ENCODE assay signal across 7 mouse cellular contexts in genomic region chr9:31386368-31387180, GRCm38 (mm10). TPM values are rescaled to one million over a fixed set of nuclear protein-coding genes. Genes with fewer than 3 reads are reported as not detected.
DNase-seq lines count a peak whose midpoint lies in the region; ATAC-seq and TF ChIP-seq lines count a peak whose summit lies in the region.

No protein-coding gene starts in this region.

- peak overlapping the region; percentile 99 for H3K4me3 ChIP-seq in liver, adult 2 months (ENCODE audit: insufficient read depth, low read depth, low read length)
- H3K4me3 ChIP-seq in forebrain, embryonic 12.5 days (replicated peaks), result peak overlapping the region; percentile 90
- peak overlapping the region; percentile 85 for H3K4me3 ChIP-seq in limb, embryonic 14.5 days (replicated peaks; ENCODE audit: low read length)
- H3K4me3 ChIP-seq in neural tube, embryonic 12.5 days, result peak overlapping the region; percentile 94

- WGBS in liver, adult 2 months, result 4% methylated on average over 41 of the region's 44 CpGs
- 11% methylated on average over 42 of the region's 44 CpGs for WGBS in forebrain, embryonic 12.5 days
- WGBS in limb, embryonic 14.5 days, result 14% methylated on average over 32 of the region's 44 CpGs
- 10% methylated on average over 44 of the region's 44 CpGs for WGBS in neural tube, embryonic 12.5 days

- peak overlapping the region; percentile 54 for H3K27ac ChIP-seq in liver, adult 2 months (replicated peaks; ENCODE audit: insufficient read depth, low read depth, low read length)
- peak overlapping the region; percentile 62 for H3K27ac ChIP-seq in forebrain, embryonic 12.5 days
- 0 out of 2 replicates have a peak overlapping the region, but pooled peaks have one; percentile 26 for H3K27ac ChIP-seq in limb, embryonic 14.5 days (replicated peaks; ENCODE audit: low read depth, low read length)
- peak overlapping the region; percentile 37; the same call in 1 of the 2 replicates for H3K27ac ChIP-seq in neural tube, embryonic 12.5 days

- H3K9ac ChIP-seq in liver, adult 2 months (ENCODE audit: low read depth, low read length), result peak overlapping the region; percentile 98
- peak overlapping the region; percentile 92 for H3K9ac ChIP-seq in forebrain, embryonic 12.5 days
- peak overlapping the region; percentile 89 for H3K9ac ChIP-seq in limb, embryonic 14.5 days (ENCODE audit: low read depth, low read length, severe bottlenecking)
- H3K9ac ChIP-seq in neural tube, embryonic 12.5 days, result peak overlapping the region; percentile 88

- peaks cover 11% of the 10 kb centered on the region for H3K36me3 ChIP-seq in liver, adult 2 months (ENCODE audit: control insufficient read depth, insufficient read depth, low read length)
- peaks cover 21% of the 10 kb centered on the region for H3K36me3 ChIP-seq in forebrain, embryonic 12.5 days (replicated peaks)
- H3K36me3 ChIP-seq in limb, embryonic 14.5 days (ENCODE audit: control insufficient read depth, insufficient read depth, low read length), result peaks cover 21% of the 10 kb centered on the region
- H3K36me3 ChIP-seq in neural tube, embryonic 12.5 days, result peaks cover 26% of the 10 kb centered on the region

- peak; percentile 82 for ATAC-seq in forebrain, embryonic 12.5 days (ENCODE audit: low FRiP score)
- ATAC-seq in limb, embryonic 14.5 days (ENCODE audit: low FRiP score, low read depth), result peak; percentile 66
- peak; percentile 87 for ATAC-seq in neural tube, embryonic 12.5 days (ENCODE audit: low FRiP score, low read depth)

- TF ChIP-seq CTCF in liver, adult 2 months (IDR thresholded peaks at IDR 0.05; ENCODE audit: low read depth, low read length), result no peak

- peak overlapping the region; percentile 80 for H3K4me2 ChIP-seq in forebrain, embryonic 12.5 days
- H3K4me2 ChIP-seq in limb, embryonic 14.5 days (replicated peaks; ENCODE audit: low read depth, low read length, severe bottlenecking), result peak overlapping the region; percentile 78
- peak overlapping the region; percentile 77 for H3K4me2 ChIP-seq in neural tube, embryonic 12.5 days (replicated peaks)

- H3K4me1 ChIP-seq in liver, adult 2 months (ENCODE audit: control insufficient read depth, insufficient read depth, low read length), result peaks cover 9% of the 10 kb centered on the region
- H3K4me1 ChIP-seq in forebrain, embryonic 12.5 days, result peaks cover 15% of the 10 kb centered on the region
- H3K4me1 ChIP-seq in limb, embryonic 14.5 days (ENCODE audit: control insufficient read depth, insufficient read depth, low read length), result peaks cover 9% of the 10 kb centered on the region; the same call in 1 of the 2 replicates
- H3K4me1 ChIP-seq in neural tube, embryonic 12.5 days, result peaks cover 15% of the 10 kb centered on the region

- no peaks in the 10 kb centered on the region for H3K27me3 ChIP-seq in liver, adult 2 months (ENCODE audit: control insufficient read depth, insufficient read depth, low read length)
- H3K27me3 ChIP-seq in forebrain, embryonic 12.5 days, result no peaks in the 10 kb centered on the region
- H3K27me3 ChIP-seq in limb, embryonic 14.5 days (ENCODE audit: control insufficient read depth, insufficient read depth, low read length), result no peaks in the 10 kb centered on the region
- no peaks in the 10 kb centered on the region for H3K27me3 ChIP-seq in neural tube, embryonic 12.5 days (replicated peaks)

- peaks cover 9% of the 10 kb centered on the region for H3K79me2 ChIP-seq in liver, adult 2 months (ENCODE audit: control insufficient read depth, insufficient read depth, low read length)

- DNase-seq in liver, adult 2 months (ENCODE audit: extremely low read depth, low read depth, low spot score), result peak; percentile 55
- DNase-seq in liver (no peak), ZHBTc4 (ENCODE audit: low read depth, low spot score) (peak; percentile 24), adipocyte (ENCODE audit: low spot score) (no peak)
- DNase-seq in limb, embryonic 14.5 days (ENCODE audit: low spot score), result no peak

- no peaks in the 10 kb centered on the region for H3K9me3 ChIP-seq in forebrain, embryonic 12.5 days
- H3K9me3 ChIP-seq in limb, embryonic 14.5 days (ENCODE audit: control insufficient read depth, low read length), result no peaks in the 10 kb centered on the region
- no peaks in the 10 kb centered on the region for H3K9me3 ChIP-seq in neural tube, embryonic 12.5 days

- no peak for TF ChIP-seq POLR2A in liver, adult 2 months (IDR thresholded peaks at IDR 0.05; ENCODE audit: extremely low read depth, insufficient read depth, low read length)
- TF ChIP-seq POLR2A in limb, embryonic 14.5 days (IDR thresholded peaks at IDR 0.05; ENCODE audit: borderline replicate concordance, extremely low read depth, insufficient read depth, insufficient read length), result no peak

RNA-seq across cellular contexts. Expression of gene Nfrkb, which starts 0.6 kb away (rescaled TPM):
- total RNA-seq in liver, adult 2 months (2014; rRNA removed), result 6.6 and 8.6 TPM in 2 replicates
- 5.6 and 8.2 TPM in 2 replicates for polyA plus RNA-seq in liver, adult 2 months (2012; rRNA removed)
- polyA plus RNA-seq in forebrain, embryonic 12.5 days (2016; fragmentation: Nextera tagmentation; extraction: Ambion mirVana), result 30.7 and 32.4 TPM in 2 replicates
- 31.6 and 39.6 TPM in 2 replicates for polyA plus RNA-seq in limb, embryonic 14.5 days (2012; rRNA removed)
- 23.4 and 28.3 TPM in 2 replicates for polyA plus RNA-seq in limb, embryonic 14.5 days (2014; fragmentation: Nextera tagmentation; extraction: Ambion mirVana)
- polyA plus RNA-seq in neural tube, embryonic 12.5 days (2016; fragmentation: Nextera tagmentation; extraction: Ambion mirVana), result 28.0 and 28.1 TPM in 2 replicates

Comparison
In these comparisons a context has a peak if more than half of its experiments do, and no peak if none do; other contexts are left out.
1. DNase-seq: peak in liver, adult 2 months (single experiment) and ZHBTc4 (single experiment); none in liver (single experiment), limb, embryonic 14.5 days (single experiment) and adipocyte (single experiment).
2. Peak in every context shown above with its lines, with median percentiles within 50 percentile points of each other: H3K27ac ChIP-seq, H3K4me3 ChIP-seq, H3K9ac ChIP-seq, ATAC-seq and H3K4me2 ChIP-seq.